8 mouse cellular contexts compared by ENCODE assay signal in the genomic region with DNA sequence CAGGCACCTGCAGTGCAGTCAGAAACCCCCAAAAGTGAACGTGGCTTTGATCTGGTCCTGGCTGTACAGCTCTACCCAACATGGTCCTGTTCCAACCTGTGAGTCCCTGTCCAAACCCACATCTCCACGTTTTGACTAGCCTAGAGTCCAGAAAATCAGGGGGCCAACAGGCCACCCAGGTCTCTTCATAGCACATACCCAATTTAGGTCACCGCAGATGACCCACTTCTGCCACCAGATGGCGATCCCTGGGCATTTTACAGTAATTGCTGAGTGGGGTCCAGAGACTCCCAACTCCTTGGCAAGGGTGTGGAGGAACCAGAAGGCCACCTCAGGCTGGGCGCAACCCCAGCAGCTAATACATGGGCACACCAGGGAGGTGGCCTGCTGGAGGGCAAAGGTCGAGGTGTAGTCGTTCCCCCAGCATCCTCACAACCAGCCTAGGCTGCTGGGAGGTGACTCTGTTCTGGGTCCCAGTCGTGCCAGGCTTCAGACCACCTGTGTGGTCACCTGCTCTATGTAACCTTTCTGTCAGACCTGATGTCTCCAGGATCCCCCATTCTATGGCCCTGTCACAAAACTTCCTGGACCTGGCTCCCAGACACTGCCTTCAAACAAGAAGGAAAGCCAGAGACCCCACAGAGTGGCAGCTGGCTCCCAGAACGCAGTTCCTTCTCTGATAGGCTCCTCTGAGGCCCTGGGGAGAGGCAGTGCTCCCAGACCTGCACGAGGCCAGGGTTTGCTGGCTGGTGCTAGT. TPM values are rescaled to one million over a fixed set of nuclear protein-coding genes. Genes with fewer than 3 reads are reported as not detected.
DNase-seq lines count a peak whose midpoint lies in the region; ATAC-seq lines count a peak whose summit lies in the region.

No protein-coding gene starts in this region.

- no peak overlapping the region for H3K4me2 ChIP-seq in heart, embryonic 14.5 days (ENCODE audit: low read length)
- H3K4me2 ChIP-seq in kidney, embryonic 15.5 days, result no peak overlapping the region

- H3K4me3 ChIP-seq in heart, embryonic 14.5 days (ENCODE audit: control insufficient read depth in 1 of 2, insufficient read depth in 1 of 2, low read depth in 1 of 2, low read length in 2 of 2), result no peak overlapping the region
- H3K4me3 ChIP-seq in kidney, embryonic 15.5 days (replicated peaks), result no peak overlapping the region

- no peaks in the 10 kb centered on the region for H3K9me3 ChIP-seq in heart, embryonic 14.5 days (ENCODE audit: control insufficient read depth, low read length)
- no peaks in the 10 kb centered on the region for H3K9me3 ChIP-seq in kidney, embryonic 15.5 days (replicated peaks)

- 37% methylated on average over 10 of the region's 10 CpGs for WGBS in heart, embryonic 14.5 days
- 35% methylated on average over 10 of the region's 10 CpGs for WGBS in kidney, embryonic 15.5 days

- H3K27me3 ChIP-seq in heart, embryonic 14.5 days (ENCODE audit: control insufficient read depth, insufficient read depth, low read length), result no peaks in the 10 kb centered on the region
- no peaks in the 10 kb centered on the region for H3K27me3 ChIP-seq in kidney, embryonic 15.5 days

- peak; percentile 67 to 76 for DNase-seq in right cerebral cortex, postnatal 10 days (ENCODE audit: low spot score in 2 of 2)
- no peak for DNase-seq in right cerebral cortex, adult 18-20 months
- DNase-seq in cerebellum, adult 18-20 months, result peak; percentile 77 to 78
- DNase-seq in mesoderm, embryonic 11.5 days (ENCODE audit: low read depth, low spot score), result peak; percentile 64
- DNase-seq in thymus, postnatal 25 days, result peak; percentile 39
- DNase-seq in c-Kit-positive CD71-positive TER-119-positive erythroid progenitor cells, embryonic 14.5 days (ENCODE audit: low spot score), result no peak

- no peak overlapping the region for H3K9ac ChIP-seq in heart, embryonic 14.5 days (ENCODE audit: low read length)
- H3K9ac ChIP-seq in kidney, embryonic 15.5 days, result peak overlapping the region; percentile 15; the same call in 1 of the 2 replicates

- no peak overlapping the region for H3K27ac ChIP-seq in heart, embryonic 14.5 days (replicated peaks in 1 of 2; ENCODE audit: control insufficient read depth in 1 of 2, insufficient read depth in 1 of 2, low read depth in 2 of 2, low read length in 2 of 2)
- H3K27ac ChIP-seq in kidney, embryonic 15.5 days, result 0 out of 2 replicates have a peak overlapping the region, but pooled peaks have one; percentile 45

- H3K36me3 ChIP-seq in heart, embryonic 14.5 days (ENCODE audit: control insufficient read depth, insufficient read depth, low read length), result no peaks in the 10 kb centered on the region
- H3K36me3 ChIP-seq in kidney, embryonic 15.5 days, result no peaks in the 10 kb centered on the region

- ATAC-seq in heart, embryonic 14.5 days (ENCODE audit: insufficient number of reproducible peaks, insufficient read depth, low FRiP score, low read depth), result peak; percentile 6; the same call in 1 of the 2 replicates
- peak; percentile 41; the same call in 1 of the 2 replicates for ATAC-seq in kidney, embryonic 15.5 days (replicated peaks; ENCODE audit: low FRiP score)

- H3K4me1 ChIP-seq in heart, embryonic 14.5 days (ENCODE audit: control insufficient read depth in 2 of 2, insufficient read depth in 2 of 2, low read length in 2 of 2), result no peaks in the 10 kb centered on the region; a peak in 1 of 4 replicates
- peaks cover 34% of the 10 kb centered on the region for H3K4me1 ChIP-seq in kidney, embryonic 15.5 days

RNA-seq across cellular contexts. Expression of gene Aatk, which starts 16.6 kb away (rescaled TPM):
- 0.43 and 1.1 TPM in 2 replicates for polyA plus RNA-seq in heart, embryonic 14.5 days (2014; fragmentation: Nextera tagmentation; extraction: Ambion mirVana)
- polyA plus RNA-seq in kidney, embryonic 15.5 days (2015; fragmentation: Nextera tagmentation; extraction: Ambion mirVana), result 2.4 and 3.2 TPM in 2 replicates

RNA-seq across cellular contexts. Expression of gene Cep131, which starts 56.3 kb away (rescaled TPM):
- 11.6 and 12.1 TPM in 2 replicates for polyA plus RNA-seq in heart, embryonic 14.5 days (2014; fragmentation: Nextera tagmentation; extraction: Ambion mirVana)
- polyA plus RNA-seq in kidney, embryonic 15.5 days (2015; fragmentation: Nextera tagmentation; extraction: Ambion mirVana), result 23.7 and 27.7 TPM in 2 replicates

Comparison
In these comparisons a context has a peak if more than half of its experiments do, and no peak if none do; other contexts are left out.
1. DNase-seq: peak in right cerebral cortex, postnatal 10 days (2 of 2), cerebellum, adult 18-20 months (2 of 2), mesoderm, embryonic 11.5 days (single experiment) and thymus, postnatal 25 days (single experiment); none in right cerebral cortex, adult 18-20 months (single experiment) and c-Kit-positive CD71-positive TER-119-positive erythroid progenitor cells, embryonic 14.5 days (single experiment).